Mouse (Mus musculus) common myeloid progenitor, adult 5-6 weeks (primary cell): Measurements from ENCODE around the gene Tsks. TPM values are rescaled to one million over a fixed set of nuclear protein-coding genes. Genes with fewer than 3 reads are reported as not detected.

Experiments used
- ATAC-seq: replicated peaks from 2 replicates; pipeline ENCODE4 v1.8.0; 2016; ENCODE audit warnings: low read depth, mild to moderate bottlenecking, moderate TSS enrichment, inconsistent platforms; ENCODE audit not compliant: poor library complexity, severe bottlenecking
- total RNA-seq: library from RNA; stranded (forward); fragments of 200-1000, 187-1606 nt; gene quantifications from 2 replicates; pipeline ENCODE4 v1.2.3, GENCODE M21; 2017

Tsks gene
- total RNA-seq, 1 experiment from 2014 or later: not detected

GRCm38 (mm10) chr7:44938680-44939079 lies 4.3 kb upstream of the Tsks start:
- no peak for ATAC-seq

- no peak for ATAC-seq
These were observed 6.9 kb downstream of the Tsks start for GRCm38 (mm10) chr7:44949922-44950321.

- ATAC-seq: peak; percentile 70
These were observed 9.0 kb downstream of the Tsks start for GRCm38 (mm10) chr7:44951960-44952359.

DNA sequence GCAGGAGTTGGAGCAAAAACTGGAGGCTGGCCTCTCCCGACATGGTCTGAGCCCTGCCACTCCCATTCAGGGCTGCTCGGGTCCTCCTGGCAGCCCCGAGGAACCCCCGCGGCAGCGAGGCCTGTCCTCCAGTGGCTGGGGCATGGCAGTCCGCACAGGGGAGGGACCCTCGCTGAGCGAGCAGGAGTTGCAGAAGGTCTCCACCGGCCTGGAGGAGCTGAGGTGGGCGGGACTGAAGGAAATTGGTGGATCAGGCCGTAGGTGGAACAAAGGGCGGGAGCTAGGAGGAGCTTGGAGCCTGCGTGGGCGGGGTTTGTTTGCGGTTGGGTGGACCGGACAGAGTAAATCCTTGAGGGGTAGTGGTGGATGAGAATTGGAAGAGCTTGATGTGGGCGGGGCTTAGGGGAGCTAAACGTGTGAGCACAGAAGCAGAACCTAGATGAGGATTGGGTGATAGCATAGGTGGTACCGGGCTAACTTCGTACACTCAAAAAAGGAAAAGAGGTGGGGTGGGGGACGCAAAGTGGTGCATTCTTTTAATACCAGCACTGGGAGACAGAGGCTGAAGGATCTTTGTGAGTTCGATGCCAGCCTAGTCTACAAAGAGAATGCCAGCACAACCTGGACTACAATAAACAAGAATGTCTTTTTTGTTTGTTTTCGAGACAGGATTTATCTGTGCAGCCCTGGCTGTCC lies 9.8 kb downstream of the Tsks start:
- ATAC-seq: peak; percentile 89

GRCm38 (mm10) chr7:44953561-44953960 lies 10.6 kb downstream of the Tsks start:
- no peak for ATAC-seq

- ATAC-seq: no peak
These were observed 11.3 kb downstream of the Tsks start for GRCm38 (mm10) chr7:44954091-44954885.

GRCm38 (mm10) chr7:44955628-44956027 lies 12.6 kb downstream of the Tsks start:
- ATAC-seq: no peak

DNA sequence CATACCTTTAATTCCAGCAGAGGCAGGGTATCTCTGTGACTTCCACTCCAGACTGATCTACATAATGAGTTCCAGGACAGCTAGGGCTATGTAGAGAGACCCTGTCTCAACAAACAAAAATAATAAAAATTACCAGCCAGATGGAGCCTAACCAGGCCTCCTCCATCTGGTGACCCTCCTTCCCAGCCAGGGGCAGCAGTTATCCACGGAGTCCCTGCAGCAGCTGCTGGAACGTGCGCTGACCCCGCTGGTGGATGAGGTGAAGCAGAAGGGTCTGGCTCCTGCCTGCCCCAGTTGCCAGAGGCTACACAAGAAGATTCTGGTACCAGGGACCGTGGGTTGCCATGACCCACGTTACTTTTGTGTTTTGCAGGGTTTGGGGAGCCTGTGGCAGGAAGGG lies 13.3 kb downstream of the Tsks start:
- ATAC-seq: no peak

DNA sequence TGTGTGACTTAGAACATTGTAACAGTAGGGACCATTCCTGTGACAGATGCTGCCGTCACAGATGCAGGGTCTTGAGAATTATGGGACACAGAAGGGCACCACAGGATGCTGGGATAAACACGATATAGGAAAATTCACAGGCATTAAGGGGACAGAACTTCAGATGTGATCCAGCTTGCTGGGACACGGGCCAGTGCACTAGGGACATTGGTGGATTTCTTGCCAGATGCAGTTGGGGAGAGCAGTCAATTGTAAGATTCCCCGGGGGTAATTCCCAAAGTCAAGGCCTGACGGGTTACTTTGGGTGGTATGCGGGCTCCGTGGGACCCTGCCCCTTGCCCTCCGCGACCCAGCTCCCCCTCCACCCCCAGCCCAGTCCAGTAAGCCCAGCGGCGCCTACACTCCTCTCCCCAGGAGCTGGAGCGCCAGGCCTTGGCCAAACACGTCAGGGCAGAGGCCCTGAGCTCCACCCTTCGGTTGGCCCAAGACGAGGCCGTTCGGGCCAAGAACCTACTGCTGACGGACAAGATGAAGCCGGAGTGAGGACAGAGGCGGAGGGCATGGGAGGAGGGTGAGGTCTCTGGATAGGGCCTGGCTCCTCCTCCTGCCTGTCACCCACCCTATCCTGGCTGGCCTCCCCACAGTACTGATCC lies 14.3 kb downstream of the Tsks start:
- no peak for ATAC-seq

GRCm38 (mm10) chr7:44958208-44958607 lies 15.2 kb downstream of the Tsks start:
- ATAC-seq: peak; percentile 46; the same call in 1 of the 2 replicates

- ATAC-seq: no peak
These were observed 16.3 kb downstream of the Tsks start for GRCm38 (mm10) chr7:44959281-44959680.

DNA sequence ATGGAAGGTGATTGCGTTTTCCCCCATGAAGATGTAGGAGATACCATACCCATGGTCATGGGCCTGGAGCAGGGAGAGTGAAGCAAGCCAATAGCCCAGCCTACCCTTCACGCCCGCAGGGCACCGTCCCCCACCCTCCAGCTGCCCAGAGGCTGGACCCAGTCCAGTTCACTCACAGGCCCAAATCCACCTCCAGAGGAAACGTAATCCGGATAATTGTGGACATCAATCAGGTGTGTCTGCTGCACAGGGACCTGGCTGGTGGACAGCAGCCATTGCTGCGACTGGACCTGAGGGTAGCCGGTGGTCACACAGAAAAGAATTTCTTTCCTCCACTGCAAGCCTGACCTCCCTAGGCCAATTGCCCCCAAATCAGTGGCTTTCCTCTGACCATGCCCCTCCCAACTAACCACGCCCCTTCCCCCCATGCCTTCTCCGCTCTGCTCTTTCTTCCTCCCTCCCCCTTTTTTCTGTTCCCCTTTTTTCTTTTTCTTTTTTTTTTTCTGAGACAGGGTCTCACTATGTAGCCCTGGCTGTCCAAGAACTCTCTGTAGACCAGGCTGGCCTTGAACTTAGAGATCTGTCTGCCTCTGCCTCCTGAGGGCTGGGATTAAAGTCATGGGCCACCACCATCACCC lies 17.0 kb downstream of the Tsks start:
- ATAC-seq: no peak

GRCm38 (mm10) chr7:44960512-44960910 lies 17.5 kb downstream of the Tsks start:
- ATAC-seq: no peak

GRCm38 (mm10) chr7:44962337-44962736 lies 19.3 kb downstream of the Tsks start:
- ATAC-seq: no peak

DNA sequence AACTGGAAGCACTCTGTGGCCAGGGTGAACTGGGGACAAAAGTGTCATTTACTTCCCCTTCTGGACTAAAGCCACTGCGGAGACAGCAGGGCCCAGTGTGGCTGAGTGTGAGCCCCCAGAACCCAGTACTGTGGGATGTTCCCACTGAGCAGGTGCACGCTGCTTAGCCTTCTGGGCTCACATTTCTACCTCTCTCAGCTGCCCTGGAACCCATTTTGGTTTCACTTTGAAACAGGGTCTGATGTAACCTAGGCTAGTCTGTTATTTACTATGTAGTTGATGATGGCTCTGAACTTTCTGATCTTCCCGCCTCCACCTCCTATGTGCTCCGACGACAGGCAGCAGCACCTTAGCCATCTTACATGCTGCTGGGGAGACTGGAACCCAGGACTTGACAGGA lies 19.8 kb downstream of the Tsks start:
- ATAC-seq: peak; percentile 22; the same call in 1 of the 2 replicates

- no peak for ATAC-seq
These were observed 22.0 kb downstream of the Tsks start for GRCm38 (mm10) chr7:44964990-44965389.

GRCm38 (mm10) chr7:44965975-44966374 lies 23.0 kb downstream of the Tsks start:
- ATAC-seq: no peak

GRCm38 (mm10) chr7:44966638-44967037 lies 23.6 kb downstream of the Tsks start:
- no peak for ATAC-seq

GRCm38 (mm10) chr7:44970231-44970691 lies 27.3 kb downstream of the Tsks start:
- peak; percentile 83 for ATAC-seq

DNA sequence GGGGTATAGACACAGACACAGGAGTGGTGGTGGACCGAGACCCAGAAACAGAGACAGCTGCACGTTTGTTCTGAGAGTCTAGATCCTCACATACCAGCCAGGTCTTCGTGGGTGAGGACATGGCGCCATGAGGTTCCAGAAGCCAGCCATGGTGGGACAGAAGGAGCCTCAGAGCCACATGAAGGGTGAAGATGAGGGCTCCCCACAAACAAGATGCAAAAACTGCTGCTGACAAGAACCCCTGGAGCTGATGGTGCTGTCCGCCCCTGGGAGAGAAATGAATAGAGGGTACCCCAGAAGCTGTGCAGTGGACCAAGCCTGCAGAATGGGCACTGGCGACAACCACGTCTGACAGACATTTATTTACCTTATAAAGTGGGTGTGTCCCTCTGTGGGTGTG lies 28.1 kb downstream of the Tsks start:
- no peak for ATAC-seq
